Mouse (Mus musculus) liver, embryonic 15.5 days (tissue): ENCODE results near the gene Cnih3. TPM values are rescaled to one million over a fixed set of nuclear protein-coding genes. Genes with fewer than 3 reads are reported as not detected.

Experiments used
- ATAC-seq: fragments of 200-750 bp; cut with Nextera tagmentation; 2 replicates; pipeline ENCODE4 v1.8.0; 2017; ENCODE audit warnings: moderate number of reproducible peaks, mild to moderate bottlenecking, moderate library complexity; ENCODE audit not compliant: insufficient read depth
- H3K27ac ChIP-seq: fragments of 300-500 bp; sonication (generic); replicated peaks from 2 replicates; pipeline ENCODE4 v1.5.1; 2015; ENCODE audit warnings: mild to moderate bottlenecking, inconsistent platforms
- H3K27me3 ChIP-seq: fragments of 300-500 bp; sonication (generic); 2 replicates; pipeline ENCODE4 v1.6.1; 2015; ENCODE audit warnings: mild to moderate bottlenecking, inconsistent platforms
- H3K36me3 ChIP-seq: fragments of 300-500 bp; sonication (generic); replicated peaks from 2 replicates; pipeline ENCODE4 v1.6.1; 2015; ENCODE audit warnings: moderate library complexity, mild to moderate bottlenecking, inconsistent platforms
- H3K4me1 ChIP-seq: fragments of 300-500 bp; sonication (generic); replicated peaks from 2 replicates; pipeline ENCODE4 v1.6.1; 2015; ENCODE audit warnings: inconsistent platforms
- H3K4me2 ChIP-seq: fragments of 300-500 bp; sonication (generic); 2 replicates; pipeline ENCODE4 v1.6.1; 2015; ENCODE audit warnings: moderate library complexity, mild to moderate bottlenecking, inconsistent platforms
- H3K4me3 ChIP-seq: fragments of 300-500 bp; sonication (generic); replicated peaks from 2 replicates; pipeline ENCODE4 v1.5.1; 2015; ENCODE audit warnings: mild to moderate bottlenecking, inconsistent platforms
- H3K9ac ChIP-seq: fragments of 300-500 bp; sonication (generic); 2 replicates; pipeline ENCODE4 v1.6.1; 2015; ENCODE audit warnings: moderate library complexity, mild to moderate bottlenecking, inconsistent platforms
- H3K9me3 ChIP-seq: fragments of 300-500 bp; sonication (generic); replicated peaks from 2 replicates; pipeline ENCODE4 v1.6.1; 2016; ENCODE audit warnings: inconsistent platforms
- WGBS: fragments of 180-500 bp; shearing (Covaris S2); methylation state at CpG from one replicate; pipeline ENCODE4 v1.1.7; 2015; ENCODE audit warnings: mixed read lengths; ENCODE audit not compliant: insufficient replicate concordance; 5-methylcytosine and 5-hydroxymethylcytosine counted together
- polyA plus RNA-seq: library from polyadenylated mRNA; unstranded; fragments of >200 nt; fragmentation: Nextera tagmentation; extraction: Ambion mirVana; gene quantifications from 2 replicates; pipeline ENCODE4 v1.2.1, GENCODE M21; 2015

The Cnih3 gene
- polyA plus RNA-seq, 1 experiment from 2014 or later = 0.03 TPM

- 0 out of 2 replicates have a peak, but pooled peaks cover 3% of the 10 kb centered on the region for H3K27me3 ChIP-seq
- peak; percentile 96 for ATAC-seq
- H3K9ac ChIP-seq = no peak overlapping the region
- whole genome bisulfite sequencing = 34% methylated on average over 3 of the region's 3 CpGs
- H3K4me3 ChIP-seq = no peak overlapping the region
- H3K27ac ChIP-seq = peak overlapping the region; percentile 87
- no peaks in the 10 kb centered on the region for H3K36me3 ChIP-seq
- H3K4me1 ChIP-seq = peaks cover 56% of the 10 kb centered on the region
- no peaks in the 10 kb centered on the region for H3K9me3 ChIP-seq
- H3K4me2 ChIP-seq = peak overlapping the region; percentile 52
Observed at GRCm38 (mm10) chr1:181323134-181323533, 29.3 kb upstream of the Cnih3 start.

GRCm38 (mm10) chr1:181327137-181327536, 25.3 kb upstream of the Cnih3 start:
- no peak overlapping the region for H3K4me3 ChIP-seq
- no peak overlapping the region for H3K9ac ChIP-seq
- H3K4me1 ChIP-seq = peaks cover 87% of the 10 kb centered on the region
- no peaks in the 10 kb centered on the region for H3K27me3 ChIP-seq
- H3K36me3 ChIP-seq = no peaks in the 10 kb centered on the region
- 83% methylated on average over 5 of the region's 5 CpGs for WGBS
- no peak for ATAC-seq
- peak overlapping the region; percentile 40 for H3K27ac ChIP-seq
- no peaks in the 10 kb centered on the region for H3K9me3 ChIP-seq
- H3K4me2 ChIP-seq = no peak overlapping the region

GRCm38 (mm10) chr1:181327636-181328420, 24.6 kb upstream of the Cnih3 start:
- H3K9me3 ChIP-seq = no peaks in the 10 kb centered on the region
- H3K27me3 ChIP-seq = no peaks in the 10 kb centered on the region
- ATAC-seq = no peak
- no peak overlapping the region for H3K9ac ChIP-seq
- peak overlapping the region; percentile 40 for H3K27ac ChIP-seq
- H3K4me2 ChIP-seq = no peak overlapping the region
- 78% methylated on average over 10 of the region's 10 CpGs for WGBS
- no peaks in the 10 kb centered on the region for H3K36me3 ChIP-seq
- peaks cover 89% of the 10 kb centered on the region for H3K4me1 ChIP-seq
- no peak overlapping the region for H3K4me3 ChIP-seq

GRCm38 (mm10) chr1:181329110-181329509, 23.3 kb upstream of the Cnih3 start:
- Histone ChIP-seq H3K27me3 (no peaks in the 10 kb centered on the region), H3K27ac (peak overlapping the region; percentile 56), H3K4me3 (no peak overlapping the region), H3K36me3 (no peaks in the 10 kb centered on the region), H3K4me1 (peaks cover 85% of the 10 kb centered on the region), H3K9ac (no peak overlapping the region; the same call in 1 of the 2 replicates), H3K4me2 (peak overlapping the region; percentile 18; the same call in 1 of the 2 replicates), H3K9me3 (no peaks in the 10 kb centered on the region)
- WGBS = 45% methylated on average over 3 of the region's 3 CpGs
- ATAC-seq = peak; percentile 69

GRCm38 (mm10) chr1:181332597-181332996, 19.8 kb upstream of the Cnih3 start:
- Histone ChIP-seq H3K4me3 (no peak overlapping the region), H3K27ac (peak overlapping the region; percentile 63), H3K4me2 (no peak overlapping the region), H3K9ac (0 out of 2 replicates have a peak overlapping the region, but pooled peaks have one; percentile 1), H3K36me3 (peaks cover 7% of the 10 kb centered on the region; the same call in 1 of the 2 replicates), H3K4me1 (peaks cover 87% of the 10 kb centered on the region), H3K9me3 (0 out of 2 replicates have a peak, but pooled peaks cover 8% of the 10 kb centered on the region), H3K27me3 (no peaks in the 10 kb centered on the region)
- no peak for ATAC-seq
- 17% methylated on average over 2 of the region's 2 CpGs for WGBS

- 43% methylated on average over 6 of the region's 6 CpGs for WGBS
- peaks cover 73% of the 10 kb centered on the region for H3K4me1 ChIP-seq
- H3K9me3 ChIP-seq = 0 out of 2 replicates have a peak, but pooled peaks cover 8% of the 10 kb centered on the region
- ATAC-seq = peak; percentile 93
- H3K27me3 ChIP-seq = no peaks in the 10 kb centered on the region
- peaks cover 7% of the 10 kb centered on the region; the same call in 1 of the 2 replicates for H3K36me3 ChIP-seq
- H3K4me2 ChIP-seq = peak overlapping the region; percentile 59
- peak overlapping the region; percentile 55 for H3K9ac ChIP-seq
- H3K27ac ChIP-seq = peak overlapping the region; percentile 97
- peak overlapping the region; percentile 47 for H3K4me3 ChIP-seq
Observed at GRCm38 (mm10) chr1:181334329-181335018, 18.0 kb upstream of the Cnih3 start.

GRCm38 (mm10) chr1:181335019-181335365, 17.4 kb upstream of the Cnih3 start:
- peak overlapping the region; percentile 59 for H3K4me2 ChIP-seq
- H3K4me1 ChIP-seq = peaks cover 69% of the 10 kb centered on the region
- peak; percentile 97 for ATAC-seq
- H3K27ac ChIP-seq = peak overlapping the region; percentile 97
- H3K27me3 ChIP-seq = no peaks in the 10 kb centered on the region
- peak overlapping the region; percentile 47 for H3K4me3 ChIP-seq
- 0 out of 2 replicates have a peak, but pooled peaks cover 8% of the 10 kb centered on the region for H3K9me3 ChIP-seq
- peak overlapping the region; percentile 55 for H3K9ac ChIP-seq
- H3K36me3 ChIP-seq = peaks cover 7% of the 10 kb centered on the region; the same call in 1 of the 2 replicates
- 32% methylated on average over 5 of the region's 5 CpGs for WGBS

GRCm38 (mm10) chr1:181335388-181335787, 17.0 kb upstream of the Cnih3 start:
- WGBS = 68% methylated on average over 4 of the region's 4 CpGs
- Histone ChIP-seq H3K4me1 (peaks cover 66% of the 10 kb centered on the region), H3K4me2 (peak overlapping the region; percentile 59)

GRCm38 (mm10) chr1:181336857-181337256, 15.6 kb upstream of the Cnih3 start:
- Histone ChIP-seq H3K4me2 (peak overlapping the region; percentile 59; the same call in 1 of the 2 replicates), H3K4me3 (peak overlapping the region; percentile 47; the same call in 1 of the 2 replicates)

More at GRCm38 (mm10) chr1:181335388-181335787, 17.0 kb upstream of the Cnih3 start:
- Histone ChIP-seq H3K4me3 (peak overlapping the region; percentile 47), H3K36me3 (peaks cover 7% of the 10 kb centered on the region; the same call in 1 of the 2 replicates), H3K9me3 (0 out of 2 replicates have a peak, but pooled peaks cover 8% of the 10 kb centered on the region), H3K27ac (peak overlapping the region; percentile 97), H3K27me3 (no peaks in the 10 kb centered on the region), H3K9ac (peak overlapping the region; percentile 55)
- ATAC-seq = no peak

GRCm38 (mm10) chr1:181339106-181339505, 13.3 kb upstream of the Cnih3 start:
- Histone ChIP-seq H3K4me3 (no peak overlapping the region), H3K9me3 (0 out of 2 replicates have a peak, but pooled peaks cover 8% of the 10 kb centered on the region), H3K36me3 (peaks cover 7% of the 10 kb centered on the region; the same call in 1 of the 2 replicates), H3K4me1 (peaks cover 35% of the 10 kb centered on the region), H3K4me2 (no peak overlapping the region), H3K27ac (no peak overlapping the region), H3K27me3 (peaks cover 37% of the 10 kb centered on the region), H3K9ac (no peak overlapping the region)
- ATAC-seq = no peak
- WGBS = 80% methylated on average over 6 of the region's 6 CpGs

More at GRCm38 (mm10) chr1:181336857-181337256, 15.6 kb upstream of the Cnih3 start:
- H3K9ac ChIP-seq = no peak overlapping the region
- peaks cover 7% of the 10 kb centered on the region; the same call in 1 of the 2 replicates for H3K36me3 ChIP-seq
- H3K9me3 ChIP-seq = 0 out of 2 replicates have a peak, but pooled peaks cover 8% of the 10 kb centered on the region
- H3K27ac ChIP-seq = peak overlapping the region; percentile 34
- peaks cover 14% of the 10 kb centered on the region for H3K27me3 ChIP-seq
- 72% methylated on average over 6 of the region's 6 CpGs for WGBS
- ATAC-seq = no peak
- H3K4me1 ChIP-seq = peaks cover 54% of the 10 kb centered on the region
